Mouse (Mus musculus): Measurements from ENCODE around the gene Gm49673.
"Not testable (repeated sequence)": the region's sequence is repeated elsewhere in the genome, so short reads cannot be mapped to it uniquely, and the experiment has no call there.

- TF ChIP-seq CTCF (conservative IDR thresholded peaks at IDR 0.05; ENCODE audit: low read length); POU5F1 (IDR thresholded peaks at IDR 0.05; ENCODE audit: borderline replicate concordance, low read length); NANOG (IDR thresholded peaks at IDR 0.05; ENCODE audit: borderline replicate concordance, low read length): not testable (repeated sequence)
These were observed 19.8 kb upstream of the Gm49673 start for GRCm38 (mm10) chr17:8167436-8167835.
